Mouse (Mus musculus) spleen, postnatal 14 days (tissue): ENCODE measurements at regions not wholly inside any gene's neighbourhood (a gene's known extent, or its start where the extent isn't known, plus 50 kb on each side); places are given as distances from the start of the nearest gene placed in this dataset.
"Not testable (repeated sequence)": the region's sequence is repeated elsewhere in the genome, so short reads cannot be mapped to it uniquely, and the experiment has no call there.

Source experiments
- DNase-seq, 2 experiments: peaks; one replicate each; pipeline ENCODE4 v3.0.0; 2021 to 2022; ENCODE audit warnings: low spot score in 2 of 2

- peak in 1 of 2 experiments; percentile 2 for DNase-seq
Measured at GRCm38 (mm10) chr10:57000892-57001722, 485.1 kb upstream of the Hsf2 start.

GRCm38 (mm10) chr10:57001723-57002110 is 484.5 kb upstream of the Hsf2 start:
- DNase-seq = no peak

DNA sequence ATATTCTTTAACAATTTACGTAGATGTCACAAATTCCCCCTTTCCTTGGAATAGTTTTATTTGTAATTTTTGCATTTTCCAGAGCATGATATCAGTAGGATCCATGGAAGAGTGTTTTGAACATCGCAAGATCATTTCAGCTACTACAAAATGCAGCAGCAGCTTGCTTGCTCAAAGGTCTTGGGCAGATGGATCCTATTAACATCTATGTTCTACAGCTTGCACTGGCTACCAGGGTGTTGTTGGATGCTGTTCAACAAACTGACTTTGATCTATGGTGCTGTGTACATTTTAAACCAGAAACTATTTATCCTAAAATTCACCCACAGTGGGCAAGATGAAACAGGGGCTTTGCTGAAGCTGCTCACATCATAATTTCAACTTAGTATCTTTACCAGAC is 448.5 kb upstream of the Hsf2 start:
- DNase-seq = no peak

DNA sequence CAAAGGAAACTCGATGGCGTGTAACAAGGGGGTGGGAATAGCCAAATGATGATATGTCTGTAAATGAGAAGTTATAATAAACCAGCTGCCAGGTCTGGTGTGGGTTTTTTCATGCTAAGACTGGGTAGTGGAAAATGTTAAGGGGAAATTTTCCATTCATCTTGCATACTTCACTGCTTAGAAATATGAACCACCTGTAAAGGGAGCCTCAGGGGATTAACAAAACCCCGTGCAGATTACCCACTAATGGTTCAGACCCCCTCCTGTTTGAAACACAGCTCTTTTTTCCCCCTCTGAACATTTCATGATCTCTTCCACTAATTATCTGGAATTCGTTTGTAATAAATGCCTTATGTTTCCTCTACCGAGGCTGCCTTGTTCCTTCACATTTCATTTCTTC is 446.0 kb upstream of the Hsf2 start:
- DNase-seq = no peak

DNA sequence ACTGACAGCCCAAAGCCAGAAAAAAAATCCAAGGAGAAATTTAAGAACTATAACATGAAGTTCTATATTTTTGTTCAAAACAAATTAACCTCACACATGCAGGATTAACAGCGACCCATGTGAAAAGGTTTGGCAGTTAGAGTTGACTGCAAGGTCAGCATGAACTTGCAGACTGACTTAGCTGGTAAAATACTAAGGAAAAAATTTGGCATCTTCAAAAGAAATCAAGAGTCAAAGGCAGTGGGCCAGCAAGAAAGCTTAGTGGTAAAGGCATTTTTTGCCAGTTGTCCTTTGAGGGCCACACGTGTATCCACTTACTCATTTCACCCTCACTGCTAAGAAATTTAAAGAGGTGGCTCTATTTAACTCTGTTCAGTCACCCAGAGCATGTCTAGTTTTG is 440.2 kb upstream of the Hsf2 start:
- DNase-seq = no peak

DNA sequence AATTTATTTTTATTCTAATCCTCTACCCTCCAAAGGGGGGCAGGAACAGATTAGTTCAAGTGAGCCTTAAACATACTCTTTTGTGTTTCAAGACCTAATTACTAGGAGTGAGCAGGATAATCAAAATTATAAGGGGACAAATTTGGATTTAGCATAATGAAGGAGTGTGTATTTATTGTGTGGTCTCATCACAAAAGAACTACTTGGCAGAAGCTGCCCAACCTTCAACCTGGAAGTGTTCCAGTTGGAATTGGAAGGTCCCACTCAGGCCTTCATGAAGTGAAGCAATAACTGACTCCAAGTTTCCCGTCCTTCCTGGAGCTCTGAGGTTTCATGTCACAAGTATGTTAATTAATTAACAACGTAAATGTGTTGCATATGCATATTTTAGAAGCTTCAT is 439.3 kb upstream of the Hsf2 start:
- DNase-seq = no peak

- DNase-seq = no peak
Measured at GRCm38 (mm10) chr10:57047719-57048118, 438.5 kb upstream of the Hsf2 start.

GRCm38 (mm10) chr10:57053375-57053774 is 432.8 kb upstream of the Hsf2 start:
- DNase-seq = not testable (repeated sequence)

DNA sequence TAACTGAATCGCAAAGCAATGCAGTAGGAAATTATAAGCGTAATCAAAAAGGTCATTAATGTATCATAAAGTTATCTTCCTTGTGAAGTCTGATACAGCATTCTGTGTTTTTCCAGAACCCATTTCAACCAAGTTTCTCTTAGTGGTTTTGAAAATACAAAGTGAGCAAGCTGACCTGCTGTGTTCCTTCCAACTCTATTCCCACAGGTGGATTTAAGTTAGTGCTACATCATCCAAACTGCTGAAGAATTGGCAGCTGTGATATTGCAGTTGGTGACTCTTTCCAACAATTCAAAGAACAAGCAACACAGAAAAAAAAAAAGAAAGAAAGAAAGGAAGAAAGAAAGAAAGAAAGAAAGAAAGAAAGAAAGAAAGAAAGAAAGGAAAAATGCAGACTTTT is 396.1 kb upstream of the Hsf2 start:
- DNase-seq = no peak

DNA sequence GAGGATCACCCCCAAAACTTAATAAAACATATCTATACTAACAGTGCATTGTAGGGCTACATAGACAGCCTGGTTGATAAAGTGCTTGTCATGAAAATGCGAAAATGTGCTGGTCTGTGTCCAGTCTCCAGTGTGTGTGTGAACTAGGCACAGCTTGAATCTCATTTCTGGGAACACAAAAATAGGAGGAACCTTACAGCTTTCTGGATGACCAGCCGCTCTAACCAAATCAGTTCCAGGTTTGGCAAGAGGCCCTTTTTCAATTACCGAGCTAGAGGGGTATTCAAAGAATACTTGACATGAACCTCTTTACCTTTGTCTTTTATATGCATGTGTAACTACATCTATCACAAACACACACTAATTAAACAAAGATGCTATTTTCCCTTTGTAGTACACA is 390.3 kb upstream of the Hsf2 start:
- DNase-seq = no peak

DNA sequence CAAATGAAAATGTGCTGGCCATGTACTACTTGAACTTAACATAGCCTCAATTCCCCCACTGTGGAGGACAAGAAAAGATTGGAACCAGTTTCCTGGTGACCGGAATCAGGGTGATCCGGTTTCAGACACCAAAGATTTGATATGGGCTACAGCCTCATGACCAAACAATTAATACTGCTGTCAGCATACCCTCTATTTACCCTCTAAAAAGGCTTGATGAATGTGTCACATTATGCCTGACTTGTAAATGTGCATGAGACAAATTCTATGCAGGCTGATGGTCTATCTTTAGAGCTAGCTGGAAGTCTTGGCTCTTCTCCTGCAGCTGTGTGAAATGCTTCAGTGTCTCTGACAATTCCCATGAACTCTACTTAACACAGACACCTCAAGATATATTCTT is 372.8 kb upstream of the Hsf2 start:
- DNase-seq = no peak

DNA sequence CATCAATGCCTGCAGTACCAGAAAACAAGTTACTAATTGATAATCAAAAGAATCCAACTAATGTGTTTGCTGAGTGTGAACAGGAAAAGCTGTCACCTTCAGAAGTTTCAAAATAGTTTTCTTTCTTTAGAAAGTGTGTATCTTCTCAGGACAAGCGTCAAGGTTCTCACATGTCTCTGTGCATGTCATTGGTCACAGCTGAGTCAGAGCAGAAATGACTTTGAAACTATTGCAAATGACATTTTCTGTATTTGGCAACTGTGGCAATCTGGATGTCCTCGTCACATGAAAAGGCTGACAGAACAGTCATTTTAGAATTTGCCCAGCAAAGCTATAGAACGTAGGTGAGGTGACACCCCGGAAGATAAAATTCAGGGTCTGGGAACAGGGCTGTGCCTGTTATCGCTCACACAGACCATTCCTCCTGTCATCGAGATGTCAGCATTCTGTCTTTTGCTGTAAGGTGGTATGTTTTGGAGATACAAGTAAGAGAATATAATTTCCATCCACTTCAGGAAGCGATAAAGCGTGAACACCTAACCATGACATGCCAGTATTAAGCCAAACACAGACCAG is 371.4 kb upstream of the Hsf2 start:
- DNase-seq = no peak

GRCm38 (mm10) chr10:57121514-57121913 is 364.7 kb upstream of the Hsf2 start:
- DNase-seq = no peak

- no peak for DNase-seq
Measured at GRCm38 (mm10) chr10:57127185-57127584, 359.0 kb upstream of the Hsf2 start.

DNA sequence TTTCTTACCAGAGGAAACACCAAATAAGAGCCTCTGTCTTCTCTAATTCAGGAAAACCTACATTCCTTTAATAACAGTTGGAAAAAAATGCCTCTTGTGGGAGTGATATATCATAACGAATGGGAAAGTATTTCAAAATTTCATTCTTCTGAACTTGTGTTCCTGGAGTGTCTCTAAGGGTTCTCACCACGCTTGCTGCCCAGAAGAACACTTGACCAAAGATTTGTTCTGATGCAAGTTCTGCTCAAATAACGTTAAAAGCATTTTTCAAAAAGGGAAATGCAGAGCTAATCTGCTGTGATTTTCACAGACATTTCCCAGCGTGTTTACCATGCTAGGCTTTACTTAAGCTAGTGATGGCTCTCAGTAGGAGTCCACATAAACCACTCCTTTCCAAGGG is 329.8 kb upstream of the Hsf2 start:
- no peak for DNase-seq

- DNase-seq = no peak
Measured at GRCm38 (mm10) chr10:57156912-57157311, 329.3 kb upstream of the Hsf2 start.

- no peak for DNase-seq
Measured at GRCm38 (mm10) chr10:57160546-57160945, 325.6 kb upstream of the Hsf2 start.

GRCm38 (mm10) chr10:57163359-57163758 is 322.8 kb upstream of the Hsf2 start:
- DNase-seq = no peak

DNA sequence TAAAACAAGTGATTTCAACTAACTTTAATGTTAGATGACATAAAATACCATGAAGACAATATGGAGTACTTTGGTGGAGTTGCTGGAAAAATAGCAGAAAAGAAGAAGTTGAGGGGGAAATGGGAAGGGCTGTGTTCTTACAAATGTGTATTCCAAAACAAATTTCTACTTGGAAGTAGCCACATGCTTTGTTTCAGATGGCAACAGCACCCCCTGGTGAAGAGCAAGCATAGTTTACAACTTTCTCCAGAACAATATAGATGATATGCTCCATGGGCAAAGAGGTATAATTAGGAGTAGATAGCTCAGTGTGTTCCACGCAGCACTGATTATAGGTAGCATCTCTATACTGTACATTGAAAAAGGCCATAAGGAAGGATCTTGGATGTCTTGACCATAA is 302.6 kb upstream of the Hsf2 start:
- DNase-seq = peak; percentile 1 to 7

GRCm38 (mm10) chr10:57210701-57211100 is 275.5 kb upstream of the Hsf2 start:
- no peak for DNase-seq

GRCm38 (mm10) chr10:57231117-57231516 is 255.1 kb upstream of the Hsf2 start:
- no peak for DNase-seq

- no peak for DNase-seq
Measured at GRCm38 (mm10) chr10:57281220-57281619, 205.0 kb upstream of the Hsf2 start.

GRCm38 (mm10) chr10:57282896-57283295 is 203.3 kb upstream of the Hsf2 start:
- DNase-seq = no peak

DNA sequence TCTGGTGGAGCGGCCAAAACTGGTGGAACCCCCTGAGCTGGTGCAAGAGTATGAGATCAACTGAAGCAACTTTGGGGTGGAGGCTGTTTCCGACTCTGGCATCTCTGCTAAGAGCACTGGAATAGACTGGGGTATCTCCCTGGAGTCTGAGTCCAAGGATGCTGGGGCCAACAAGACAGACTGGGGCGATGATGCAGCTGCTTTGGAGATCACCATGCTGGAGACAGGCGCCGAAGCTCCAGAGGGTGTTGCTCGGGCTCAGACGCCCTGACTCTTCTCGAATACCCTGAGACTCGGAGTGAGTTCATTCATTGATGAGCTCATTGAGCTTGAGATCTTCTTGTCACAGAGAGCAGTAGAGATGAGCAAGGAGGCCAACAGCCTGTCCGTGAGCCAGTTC is 194.6 kb upstream of the Hsf2 start:
- no peak for DNase-seq
